Mouse (Mus musculus): ENCODE data around the gene Chst2. TPM values are rescaled to one million over a fixed set of nuclear protein-coding genes. Genes with fewer than 3 reads are reported as not detected.

Chst2 gene
- polyA plus RNA-seq (2015; fragmentation: Nextera tagmentation; extraction: Ambion mirVana): 1.8 and 1.9 TPM in 2 replicates

DNA sequence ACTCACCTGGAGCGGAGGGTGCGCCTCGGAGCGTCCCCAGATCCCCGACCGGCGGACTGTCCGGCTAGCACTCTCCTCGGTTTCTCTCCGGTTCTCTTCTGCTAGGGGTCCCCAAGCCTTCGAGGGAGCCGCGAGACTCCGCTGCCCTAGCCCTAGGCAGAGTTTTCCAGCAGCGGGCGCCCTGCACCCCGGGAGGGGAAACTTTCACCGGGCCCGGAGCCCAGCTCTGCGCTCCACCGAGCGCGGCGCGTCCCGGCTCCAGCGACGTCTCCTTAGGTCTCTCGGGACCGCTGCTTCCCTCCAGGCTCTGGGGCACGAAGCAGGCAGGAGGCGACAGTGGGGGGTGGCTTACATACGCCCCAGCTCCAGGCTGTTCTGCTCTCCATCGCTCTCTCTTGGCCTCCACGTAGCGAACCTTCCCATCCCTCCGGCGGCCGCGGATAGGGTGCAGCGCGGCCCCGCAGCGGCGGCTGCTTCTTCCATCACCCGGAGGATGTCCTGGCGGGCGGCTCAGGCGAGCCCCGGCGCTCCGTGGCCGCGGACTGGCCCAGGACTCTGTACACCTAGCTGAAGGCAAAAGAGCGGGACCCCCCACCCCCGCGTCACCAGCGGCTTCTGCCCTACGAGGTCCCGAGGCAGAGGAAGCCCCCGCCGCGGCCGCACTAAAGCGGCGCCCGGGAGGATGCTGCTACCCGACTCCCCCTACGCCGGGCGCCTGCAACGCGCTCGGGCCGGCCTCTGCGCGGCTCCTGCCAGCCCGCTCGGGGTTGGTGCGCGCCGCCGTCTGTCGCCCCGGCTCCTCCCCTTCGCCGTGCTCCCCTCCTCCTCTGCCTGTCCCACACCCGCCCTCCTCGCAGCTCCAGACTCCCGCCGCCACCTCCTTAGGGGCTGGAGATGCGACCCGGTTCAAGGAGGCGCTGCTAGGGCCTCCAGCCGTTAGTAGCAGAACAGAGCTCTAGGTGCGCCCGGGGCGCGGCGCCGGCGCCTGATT is at the start of gene Chst2:
Gene Chst2, minus strand, starts transcription at position 152 of the 991 bp plus-strand sequence.
- peaks cover 36% of the 10 kb centered on the region for H3K27me3 ChIP-seq (replicated peaks)
- whole genome bisulfite sequencing: under 1% methylated on average over 102 of the region's 102 CpGs

DNA sequence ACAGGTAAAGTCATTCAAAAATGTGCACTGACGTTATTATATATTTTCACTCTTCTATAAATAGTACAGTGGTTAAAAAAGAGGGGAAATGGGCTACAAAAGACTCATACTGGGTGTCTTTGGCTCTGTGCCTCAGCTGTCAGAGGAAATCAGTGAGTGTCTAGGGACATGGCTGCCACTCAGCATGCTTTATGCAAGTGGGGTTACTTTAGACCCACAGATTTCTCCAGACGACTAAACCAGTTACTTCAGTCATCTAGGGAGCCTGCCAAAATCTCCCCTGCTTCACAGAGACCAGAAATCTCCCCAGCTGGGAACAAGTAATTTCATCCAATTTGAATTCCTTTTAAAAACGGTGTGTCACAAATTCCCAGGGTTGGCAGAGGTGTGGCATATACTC is 45.4 kb upstream of the Chst2 start:
- peaks cover 15% of the 10 kb centered on the region for H3K36me3 ChIP-seq
- no peaks in the 10 kb centered on the region for H3K9me3 ChIP-seq
- no peaks in the 10 kb centered on the region for H3K27me3 ChIP-seq (replicated peaks)
- no peak overlapping the region for H3K4me2 ChIP-seq
- no peak for ATAC-seq (ENCODE audit: extremely low read depth, insufficient number of reproducible peaks, low FRiP score, low TSS enrichment)
- H3K27ac ChIP-seq (replicated peaks): no peak overlapping the region
- H3K4me1 ChIP-seq: peaks cover 7% of the 10 kb centered on the region; the same call in 1 of the 2 replicates
- no peak overlapping the region for H3K9ac ChIP-seq
- 53% methylated on average over 3 of the region's 3 CpGs for WGBS
- no peak overlapping the region for H3K4me3 ChIP-seq

More for the DNA sequence above, at the start of gene Chst2:
- Histone ChIP-seq H3K4me3 (peak within 1 kb of the TSS; percentile 79), H3K4me2 (peak within 1 kb of the TSS; percentile 99), H3K27ac (replicated peaks) (peak within 1 kb of the TSS; percentile 70), H3K36me3 (no peaks in the 10 kb centered on the region), H3K9me3 (no peaks in the 10 kb centered on the region), H3K4me1 (peaks cover 18% of the 10 kb centered on the region), H3K9ac (peak within 1 kb of the TSS; percentile 85)
- ATAC-seq (ENCODE audit: extremely low read depth, insufficient number of reproducible peaks, low FRiP score, low TSS enrichment): peak; percentile 84

DNA sequence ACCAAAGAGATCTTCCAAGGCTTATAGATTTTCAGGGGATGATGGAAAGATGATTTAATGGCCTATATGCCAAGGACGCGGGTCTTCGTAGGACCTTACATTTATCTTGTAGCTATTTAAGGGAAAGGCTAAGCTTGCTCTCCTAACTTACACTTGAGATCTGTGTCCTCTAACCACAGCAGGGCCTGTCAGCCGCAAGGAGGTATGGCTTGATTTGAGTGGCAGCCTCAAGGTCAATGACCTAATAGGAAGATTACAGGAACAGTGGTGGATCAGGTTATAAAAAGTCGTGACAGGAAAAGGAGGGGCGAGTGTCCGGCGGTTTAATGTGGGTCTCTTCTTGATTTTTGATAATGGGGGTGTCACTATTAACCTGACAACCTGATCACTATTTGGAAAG is 44.1 kb upstream of the Chst2 start:
- Histone ChIP-seq H3K4me1 (peaks cover 12% of the 10 kb centered on the region; the same call in 1 of the 2 replicates), H3K27ac (replicated peaks) (peak overlapping the region; percentile 48), H3K36me3 (peaks cover 2% of the 10 kb centered on the region), H3K4me2 (no peak overlapping the region), H3K4me3 (no peak overlapping the region), H3K27me3 (replicated peaks) (no peaks in the 10 kb centered on the region), H3K9me3 (0 out of 2 replicates have a peak, but pooled peaks cover under 1% of the 10 kb centered on the region), H3K9ac (no peak overlapping the region)
- ATAC-seq (ENCODE audit: extremely low read depth, insufficient number of reproducible peaks, low FRiP score, low TSS enrichment): no peak
- WGBS: 48% methylated on average over 8 of the region's 8 CpGs

DNA sequence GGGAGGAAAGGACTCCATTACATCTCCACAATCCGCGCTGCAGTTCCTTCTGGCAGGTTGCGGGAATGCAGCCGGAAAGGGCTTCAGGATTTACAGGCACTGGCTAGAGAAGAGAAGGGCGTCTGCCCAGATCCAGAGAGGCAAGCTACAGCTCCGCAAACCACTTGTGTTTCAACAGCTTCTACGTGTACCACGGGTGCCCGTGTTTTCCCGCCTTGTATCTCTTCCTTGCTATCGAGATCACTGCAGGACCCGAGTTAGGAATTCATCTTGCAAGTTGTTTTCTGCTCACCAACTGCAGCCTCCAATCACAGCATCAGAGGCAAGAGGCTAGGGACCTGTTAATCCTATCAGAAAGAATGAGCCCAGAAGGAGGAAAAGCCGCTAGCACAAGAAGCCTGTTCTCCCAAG is 35.8 kb upstream of the Chst2 start:
- peak overlapping the region; percentile 68 for H3K4me2 ChIP-seq
- WGBS: 3% methylated on average over 13 of the region's 13 CpGs
- peaks cover 5% of the 10 kb centered on the region; the same call in 1 of the 2 replicates for H3K9me3 ChIP-seq
- 0 out of 2 replicates have a peak, but pooled peaks cover 3% of the 10 kb centered on the region for H3K36me3 ChIP-seq
- peak overlapping the region; percentile 69 for H3K9ac ChIP-seq
- H3K27ac ChIP-seq (replicated peaks): no peak overlapping the region
- ATAC-seq (ENCODE audit: extremely low read depth, insufficient number of reproducible peaks, low FRiP score, low TSS enrichment): no peak
- no peaks in the 10 kb centered on the region; the same call in 1 of the 2 replicates for H3K27me3 ChIP-seq (replicated peaks)
- peaks cover 18% of the 10 kb centered on the region for H3K4me1 ChIP-seq
- peak overlapping the region; percentile 42 for H3K4me3 ChIP-seq

DNA sequence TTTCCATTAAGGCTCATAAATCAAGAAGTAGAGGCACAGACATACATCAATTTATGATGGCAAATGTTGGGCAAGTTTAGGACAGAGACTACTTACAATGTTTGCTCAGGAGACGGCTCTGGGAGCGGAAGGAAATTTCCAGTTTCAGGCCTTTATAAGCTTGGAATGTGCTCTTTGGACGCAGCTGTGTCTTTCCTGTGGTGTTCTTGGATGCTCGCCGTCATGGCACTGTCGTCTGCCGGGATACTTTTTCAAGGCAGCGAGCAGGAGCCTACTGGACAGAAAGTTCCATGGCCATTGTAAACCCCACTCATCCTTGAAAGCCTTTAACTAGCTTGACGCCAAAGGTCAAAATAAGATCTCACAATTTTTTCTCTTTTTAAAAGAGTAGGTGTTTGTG is 31.4 kb upstream of the Chst2 start:
- whole genome bisulfite sequencing: 84% methylated on average over 9 of the region's 9 CpGs

DNA sequence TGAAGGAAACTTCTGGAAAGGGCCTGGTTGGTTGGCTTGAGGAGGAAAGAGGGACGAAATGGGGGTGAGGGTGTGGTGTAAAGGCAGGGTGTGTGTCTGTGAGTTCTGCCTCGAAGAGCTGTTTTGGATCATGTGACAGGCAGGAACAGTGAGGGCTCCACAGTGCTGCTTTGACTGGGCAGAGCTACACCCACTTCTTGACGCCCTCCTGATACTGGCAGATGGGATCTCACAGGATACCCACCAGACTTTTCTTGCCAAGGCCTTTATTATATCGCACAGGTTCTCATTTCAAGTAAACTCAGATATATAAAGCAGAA is 29.7 kb upstream of the Chst2 start:
- Histone ChIP-seq H3K27me3 (replicated peaks) (no peaks in the 10 kb centered on the region), H3K9me3 (no peaks in the 10 kb centered on the region), H3K9ac (no peak overlapping the region), H3K27ac (replicated peaks) (no peak overlapping the region), H3K4me1 (no peaks in the 10 kb centered on the region), H3K4me3 (no peak overlapping the region), H3K4me2 (no peak overlapping the region), H3K36me3 (no peaks in the 10 kb centered on the region)
- no peak for ATAC-seq (ENCODE audit: extremely low read depth, insufficient number of reproducible peaks, low FRiP score, low TSS enrichment)
- WGBS: 69% methylated on average over 4 of the region's 4 CpGs

More for the DNA sequence above, 31.4 kb upstream of the Chst2 start:
- H3K9me3 ChIP-seq: no peaks in the 10 kb centered on the region
- no peaks in the 10 kb centered on the region; the same call in 1 of the 2 replicates for H3K27me3 ChIP-seq (replicated peaks)
- no peaks in the 10 kb centered on the region for H3K36me3 ChIP-seq
- peaks cover 13% of the 10 kb centered on the region for H3K4me1 ChIP-seq
- H3K4me2 ChIP-seq: no peak overlapping the region
- H3K27ac ChIP-seq (replicated peaks): no peak overlapping the region
- no peak overlapping the region for H3K4me3 ChIP-seq
- no peak for ATAC-seq (ENCODE audit: extremely low read depth, insufficient number of reproducible peaks, low FRiP score, low TSS enrichment)
- no peak overlapping the region for H3K9ac ChIP-seq

DNA sequence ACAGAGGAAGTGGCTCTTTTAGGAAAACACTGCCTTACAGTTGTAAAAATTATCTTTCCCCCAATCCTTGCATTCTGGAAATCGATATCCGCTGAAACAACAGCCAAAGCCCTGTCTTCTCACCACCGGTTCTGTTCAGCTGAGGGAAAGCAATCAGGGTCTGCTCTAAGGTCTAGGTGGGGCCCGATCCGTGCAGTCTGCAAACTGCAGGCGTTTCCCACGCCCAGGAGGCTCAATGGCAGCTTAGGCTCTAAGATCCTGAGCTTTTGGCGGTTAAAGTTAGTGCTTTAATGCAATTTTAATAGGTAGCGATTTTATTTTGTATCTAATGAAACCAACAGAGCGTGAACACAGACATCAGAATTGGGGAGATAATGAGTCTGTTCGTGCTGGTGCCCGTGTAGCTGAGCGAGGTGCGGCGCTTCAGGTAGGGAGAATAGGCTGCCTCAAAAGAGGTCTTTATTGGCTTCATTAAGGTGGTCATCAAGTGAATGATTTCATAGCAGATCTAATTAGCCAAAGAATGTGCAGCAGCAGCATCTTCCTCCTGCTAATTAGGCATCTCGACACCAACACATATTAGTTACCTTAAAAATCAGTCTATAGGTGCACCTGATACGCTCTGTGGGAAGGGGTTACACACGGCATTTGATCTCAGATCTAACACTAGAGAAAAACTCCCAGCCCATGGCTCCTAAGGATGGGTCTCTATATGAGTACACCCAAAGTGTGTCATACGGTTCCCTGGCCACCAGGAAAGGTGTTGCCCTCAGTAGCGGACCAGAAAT is 29.2 kb upstream of the Chst2 start:
- WGBS: 70% methylated on average over 20 of the region's 20 CpGs

DNA sequence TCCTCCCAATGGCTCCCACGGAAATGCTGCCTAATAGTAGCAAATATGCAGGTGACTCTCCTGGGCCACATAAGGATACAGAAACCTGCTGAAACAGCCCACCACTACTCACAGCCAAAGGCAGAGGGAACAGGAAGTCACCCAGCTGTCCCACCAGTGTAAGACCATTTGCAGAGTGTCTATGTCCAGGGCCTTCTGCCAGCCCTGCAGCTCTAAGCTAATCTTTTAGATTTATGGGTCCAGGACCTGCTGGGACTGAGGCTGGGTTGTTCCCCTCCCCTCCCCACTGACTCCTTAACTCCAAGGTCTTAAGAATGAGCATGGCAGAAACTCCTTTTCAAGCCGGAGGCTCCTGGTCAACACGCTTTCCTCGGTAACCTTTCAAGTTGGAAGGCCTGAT is 21.8 kb upstream of the Chst2 start:
- 82% methylated on average over 4 of the region's 4 CpGs for WGBS
- ATAC-seq (ENCODE audit: extremely low read depth, insufficient number of reproducible peaks, low FRiP score, low TSS enrichment): no peak
- no peak overlapping the region for H3K4me3 ChIP-seq

More for the DNA sequence above, 29.2 kb upstream of the Chst2 start:
- H3K4me3 ChIP-seq: no peak overlapping the region
- no peak for ATAC-seq (ENCODE audit: extremely low read depth, insufficient number of reproducible peaks, low FRiP score, low TSS enrichment)
- H3K27ac ChIP-seq (replicated peaks): no peak overlapping the region
- H3K4me1 ChIP-seq: no peaks in the 10 kb centered on the region
- H3K36me3 ChIP-seq: no peaks in the 10 kb centered on the region
- 0 out of 2 replicates have a peak, but pooled peaks cover under 1% of the 10 kb centered on the region for H3K9me3 ChIP-seq
- H3K27me3 ChIP-seq (replicated peaks): no peaks in the 10 kb centered on the region
- no peak overlapping the region for H3K4me2 ChIP-seq
- no peak overlapping the region for H3K9ac ChIP-seq

DNA sequence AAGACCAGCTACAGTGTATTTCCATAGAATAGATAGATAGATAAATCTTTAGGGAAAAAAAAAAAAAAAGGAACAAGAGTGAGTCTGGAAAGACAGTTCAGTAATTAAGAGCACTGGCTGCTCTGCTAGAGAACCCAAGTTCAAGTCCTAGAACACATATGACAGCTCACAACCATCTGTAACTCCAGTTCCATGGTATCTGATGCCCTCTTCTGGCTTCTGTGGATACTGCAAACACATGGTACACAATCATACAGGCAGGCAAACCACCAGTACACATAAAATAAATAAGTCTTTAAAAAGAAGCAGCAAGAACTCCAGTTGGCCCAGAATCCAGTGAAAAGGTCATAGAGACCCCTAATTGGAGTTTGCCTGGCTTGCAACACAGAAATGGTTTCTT is 7.4 kb upstream of the Chst2 start:
- Histone ChIP-seq H3K36me3 (no peaks in the 10 kb centered on the region), H3K4me3 (no peak overlapping the region), H3K27ac (replicated peaks) (no peak overlapping the region), H3K27me3 (replicated peaks) (peaks cover 14% of the 10 kb centered on the region), H3K4me2 (no peak overlapping the region), H3K9ac (no peak overlapping the region), H3K9me3 (peaks cover 5% of the 10 kb centered on the region; the same call in 1 of the 2 replicates), H3K4me1 (no peaks in the 10 kb centered on the region)
- no peak for ATAC-seq (ENCODE audit: extremely low read depth, insufficient number of reproducible peaks, low FRiP score, low TSS enrichment)

More for the DNA sequence above, 21.8 kb upstream of the Chst2 start:
- Histone ChIP-seq H3K27ac (replicated peaks) (no peak overlapping the region), H3K36me3 (no peaks in the 10 kb centered on the region), H3K4me2 (no peak overlapping the region), H3K4me1 (no peaks in the 10 kb centered on the region), H3K9me3 (peaks cover 8% of the 10 kb centered on the region; the same call in 1 of the 2 replicates), H3K27me3 (replicated peaks) (no peaks in the 10 kb centered on the region), H3K9ac (no peak overlapping the region)

DNA sequence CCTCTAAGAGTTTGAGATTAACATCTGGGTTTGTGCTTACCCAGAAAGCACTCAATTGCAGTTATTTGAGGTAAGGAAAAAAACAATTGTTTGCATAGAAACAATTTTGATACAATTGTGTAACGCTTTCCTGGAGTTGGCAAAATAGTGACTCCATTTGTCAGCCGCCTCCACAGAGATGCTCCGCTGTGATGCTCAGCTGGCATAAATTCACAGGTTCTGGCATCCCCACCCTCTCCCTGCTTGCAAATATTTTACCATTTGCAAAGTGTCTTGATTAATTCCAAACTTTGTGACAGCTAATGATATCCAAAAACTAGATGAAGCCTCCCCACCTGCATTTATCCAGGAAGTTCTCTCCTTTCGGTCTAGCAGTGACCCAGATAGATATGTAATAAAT is 5.5 kb upstream of the Chst2 start:
- H3K4me2 ChIP-seq: no peak overlapping the region
- no peaks in the 10 kb centered on the region for H3K36me3 ChIP-seq
- ATAC-seq (ENCODE audit: extremely low read depth, insufficient number of reproducible peaks, low FRiP score, low TSS enrichment): no peak
- peaks cover 8% of the 10 kb centered on the region for H3K4me1 ChIP-seq
- peaks cover 27% of the 10 kb centered on the region for H3K27me3 ChIP-seq (replicated peaks)
- H3K27ac ChIP-seq (replicated peaks): no peak overlapping the region
- H3K4me3 ChIP-seq: no peak overlapping the region
- peaks cover 5% of the 10 kb centered on the region; the same call in 1 of the 2 replicates for H3K9me3 ChIP-seq
- 79% methylated on average over 4 of the region's 4 CpGs for WGBS
- no peak overlapping the region for H3K9ac ChIP-seq

Data from heart, embryonic 13.5 days (tissue).